Mouse (Mus musculus) testis, adult 2 months (tissue): ENCODE results near the gene Smg6.

Experiments
- CTCF ChIP-seq: fragments of 200-500 bp; IDR thresholded peaks from 2 replicates; pipeline ENCODE4 v1.5.1; 2012; ENCODE audit warnings: low read depth, mild to moderate bottlenecking, inconsistent platforms, low read length, moderate library complexity; ENCODE audit not compliant: control insufficient read depth, insufficient read depth, insufficient replicate concordance
- POLR2A ChIP-seq: fragments of 200-500 bp; IDR thresholded peaks from 2 replicates; pipeline ENCODE4 v1.6.1; 2012; ENCODE audit warnings: low read depth, mild to moderate bottlenecking, inconsistent platforms, low read length, moderate library complexity; ENCODE audit not compliant: control insufficient read depth

GRCm38 (mm10) chr11:75166193-75166842 lies 240.7 kb downstream of the Smg6 start:
- TF ChIP-seq CTCF (no peak), POLR2A (no peak)
